Mouse (Mus musculus): ENCODE data around the gene 1700021F07Rik. TPM values are rescaled to one million over a fixed set of nuclear protein-coding genes. Genes with fewer than 3 reads are reported as not detected.

Gene 1700021F07Rik
- polyA plus RNA-seq (2012; ENCODE audit: insufficient read depth, insufficient read length, low replicate concordance, missing spikeins): not detected in 2 replicates

- no peak within 1 kb of the TSS for H3K4me3 ChIP-seq (ENCODE audit: insufficient read depth, low read depth, low read length)
- H3K4me1 ChIP-seq (ENCODE audit: control insufficient read depth, insufficient read depth, low read length): no peaks in the 10 kb centered on the region
- TF ChIP-seq POLR2A (IDR thresholded peaks at IDR 0.05; ENCODE audit: insufficient read depth, low read depth, low read length) (no peak), CTCF (IDR thresholded peaks at IDR 0.05; ENCODE audit: insufficient read depth, low read depth, low read length) (no peak)
- H3K27ac ChIP-seq (ENCODE audit: insufficient read depth, low read depth, low read length): no peak within 1 kb of the TSS
- 89% methylated on average over 18 of the region's 18 CpGs for WGBS
Observed at GRCm38 (mm10) chr2:173522376-173522775, at the start of gene 1700021F07Rik. Gene 1700021F07Rik (plus strand): TSS chr2:173522586.

- TF ChIP-seq CTCF (IDR thresholded peaks at IDR 0.05; ENCODE audit: insufficient read depth, low read depth, low read length): no peak
- TF ChIP-seq POLR2A (IDR thresholded peaks at IDR 0.05; ENCODE audit: insufficient read depth, low read depth, low read length): no peak
- H3K27ac ChIP-seq (ENCODE audit: insufficient read depth, low read depth, low read length): no peak overlapping the region
- 83% methylated on average over 11 of the region's 11 CpGs for WGBS
Observed at GRCm38 (mm10) chr2:173473233-173473632, 49.2 kb upstream of the 1700021F07Rik start.

GRCm38 (mm10) chr2:173479050-173479449 is 43.3 kb upstream of the 1700021F07Rik start:
- Histone ChIP-seq H3K27ac (ENCODE audit: insufficient read depth, low read depth, low read length) (no peak overlapping the region), H3K4me1 (ENCODE audit: control insufficient read depth, insufficient read depth, low read length) (no peaks in the 10 kb centered on the region), H3K4me3 (ENCODE audit: insufficient read depth, low read depth, low read length) (no peak overlapping the region)
- TF ChIP-seq CTCF (IDR thresholded peaks at IDR 0.05; ENCODE audit: insufficient read depth, low read depth, low read length): no peak
- no peak for TF ChIP-seq POLR2A (IDR thresholded peaks at IDR 0.05; ENCODE audit: insufficient read depth, low read depth, low read length)
- 86% methylated on average over 12 of the region's 12 CpGs for WGBS

More at GRCm38 (mm10) chr2:173473233-173473632, 49.2 kb upstream of the 1700021F07Rik start:
- Histone ChIP-seq H3K4me3 (ENCODE audit: insufficient read depth, low read depth, low read length) (no peak overlapping the region), H3K4me1 (ENCODE audit: control insufficient read depth, insufficient read depth, low read length) (no peaks in the 10 kb centered on the region)

DNA sequence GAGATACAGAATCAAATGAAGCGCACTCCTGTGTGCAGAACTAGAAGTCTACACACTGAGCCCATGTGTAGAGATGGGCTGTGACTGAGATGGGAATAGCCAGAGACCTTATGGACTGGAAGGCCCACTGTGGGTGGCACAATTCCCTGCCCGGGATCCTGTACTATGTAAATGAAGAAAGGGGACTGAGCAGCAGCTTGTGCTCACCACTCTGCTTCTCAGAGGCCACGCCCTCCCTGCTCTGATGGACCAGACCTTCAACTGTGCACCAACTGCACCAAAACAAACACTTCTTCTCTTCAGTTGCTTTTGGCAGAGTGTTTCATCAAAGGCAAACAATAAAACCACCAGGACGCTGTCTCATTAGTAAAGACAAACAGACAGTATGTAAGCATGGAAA is 37.9 kb upstream of the 1700021F07Rik start:
- Histone ChIP-seq H3K4me1 (ENCODE audit: control insufficient read depth, insufficient read depth, low read length) (no peaks in the 10 kb centered on the region), H3K4me3 (ENCODE audit: insufficient read depth, low read depth, low read length) (no peak overlapping the region), H3K27ac (ENCODE audit: insufficient read depth, low read depth, low read length) (no peak overlapping the region)
- TF ChIP-seq POLR2A (IDR thresholded peaks at IDR 0.05; ENCODE audit: insufficient read depth, low read depth, low read length) (no peak), CTCF (IDR thresholded peaks at IDR 0.05; ENCODE audit: insufficient read depth, low read depth, low read length) (no peak)
- WGBS: 89% methylated on average over 4 of the region's 4 CpGs

- TF ChIP-seq CTCF (IDR thresholded peaks at IDR 0.05; ENCODE audit: insufficient read depth, low read depth, low read length): no peak
- no peak for TF ChIP-seq POLR2A (IDR thresholded peaks at IDR 0.05; ENCODE audit: insufficient read depth, low read depth, low read length)
- no peak overlapping the region for H3K4me3 ChIP-seq (ENCODE audit: insufficient read depth, low read depth, low read length)
- WGBS: 90% methylated on average over 2 of the region's 2 CpGs
- H3K4me1 ChIP-seq (ENCODE audit: control insufficient read depth, insufficient read depth, low read length): no peaks in the 10 kb centered on the region
- no peak overlapping the region for H3K27ac ChIP-seq (ENCODE audit: insufficient read depth, low read depth, low read length)
Observed at GRCm38 (mm10) chr2:173499612-173500011, 22.8 kb upstream of the 1700021F07Rik start.

DNA sequence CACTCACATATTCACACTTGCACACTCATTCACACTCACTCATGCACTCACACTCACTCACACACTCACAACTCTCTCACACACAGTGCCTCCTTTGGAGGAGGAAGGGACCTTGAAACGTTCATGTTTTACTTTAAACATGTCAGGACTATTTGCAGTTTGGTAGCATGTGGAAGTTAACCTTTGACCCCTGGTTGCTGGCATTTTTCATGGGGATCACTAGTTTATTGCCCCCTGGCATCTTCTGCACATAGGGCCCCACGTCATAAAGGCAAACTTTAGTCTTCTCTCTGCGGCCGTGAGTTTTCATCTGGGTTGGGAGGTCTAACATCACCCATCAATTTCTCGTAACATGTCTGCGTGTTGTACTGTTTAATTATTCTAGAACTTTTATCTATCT is 8.4 kb upstream of the 1700021F07Rik start:
- TF ChIP-seq POLR2A (IDR thresholded peaks at IDR 0.05; ENCODE audit: insufficient read depth, low read depth, low read length) (no peak), CTCF (IDR thresholded peaks at IDR 0.05; ENCODE audit: insufficient read depth, low read depth, low read length) (no peak)
- WGBS: 96% methylated on average over 6 of the region's 6 CpGs
- Histone ChIP-seq H3K27ac (ENCODE audit: insufficient read depth, low read depth, low read length) (no peak overlapping the region), H3K4me3 (ENCODE audit: insufficient read depth, low read depth, low read length) (no peak overlapping the region), H3K4me1 (ENCODE audit: control insufficient read depth, insufficient read depth, low read length) (no peaks in the 10 kb centered on the region)

GRCm38 (mm10) chr2:173515186-173515585 is 7.2 kb upstream of the 1700021F07Rik start:
- no peak for TF ChIP-seq POLR2A (IDR thresholded peaks at IDR 0.05; ENCODE audit: insufficient read depth, low read depth, low read length)
- TF ChIP-seq CTCF (IDR thresholded peaks at IDR 0.05; ENCODE audit: insufficient read depth, low read depth, low read length): no peak
- H3K4me1 ChIP-seq (ENCODE audit: control insufficient read depth, insufficient read depth, low read length): no peaks in the 10 kb centered on the region
- 70% methylated on average over 6 of the region's 6 CpGs for WGBS
- no peak overlapping the region for H3K4me3 ChIP-seq (ENCODE audit: insufficient read depth, low read depth, low read length)
- no peak overlapping the region for H3K27ac ChIP-seq (ENCODE audit: insufficient read depth, low read depth, low read length)

- TF ChIP-seq CTCF (IDR thresholded peaks at IDR 0.05; ENCODE audit: insufficient read depth, low read depth, low read length): no peak
- no peak for TF ChIP-seq POLR2A (IDR thresholded peaks at IDR 0.05; ENCODE audit: insufficient read depth, low read depth, low read length)
- H3K4me1 ChIP-seq (ENCODE audit: control insufficient read depth, insufficient read depth, low read length): no peaks in the 10 kb centered on the region
- no peak overlapping the region for H3K4me3 ChIP-seq (ENCODE audit: insufficient read depth, low read depth, low read length)
- WGBS: 82% methylated on average over 25 of the region's 25 CpGs
- H3K27ac ChIP-seq (ENCODE audit: insufficient read depth, low read depth, low read length): no peak overlapping the region
Observed at GRCm38 (mm10) chr2:173516150-173516855, 6.1 kb upstream of the 1700021F07Rik start.

DNA sequence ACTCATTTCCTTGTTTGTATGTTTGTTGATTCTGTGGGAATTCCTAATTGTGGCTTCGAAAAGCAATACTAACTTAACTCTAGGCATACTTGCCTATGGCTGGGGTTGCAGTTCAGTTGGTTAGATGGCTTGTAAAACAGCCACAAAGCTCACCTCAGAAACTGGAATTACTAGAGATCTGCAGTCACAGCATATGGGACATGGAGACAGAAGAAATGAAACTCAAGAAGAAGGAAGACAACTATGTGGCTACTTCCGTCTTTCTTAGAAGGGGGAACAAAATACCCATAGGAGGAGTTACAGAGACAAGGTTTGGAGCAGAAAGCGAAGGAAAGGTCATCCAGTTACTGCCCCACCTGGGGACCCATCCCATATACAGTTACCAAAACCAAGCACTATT is 6.1 kb downstream of the 1700021F07Rik start:
- no peaks in the 10 kb centered on the region for H3K4me1 ChIP-seq (ENCODE audit: control insufficient read depth, insufficient read depth, low read length)
- no peak overlapping the region for H3K27ac ChIP-seq (ENCODE audit: insufficient read depth, low read depth, low read length)
- 86% methylated on average over 3 of the region's 3 CpGs for WGBS
- no peak overlapping the region for H3K4me3 ChIP-seq (ENCODE audit: insufficient read depth, low read depth, low read length)
- TF ChIP-seq POLR2A (IDR thresholded peaks at IDR 0.05; ENCODE audit: insufficient read depth, low read depth, low read length) (no peak), CTCF (IDR thresholded peaks at IDR 0.05; ENCODE audit: insufficient read depth, low read depth, low read length) (no peak)

All from olfactory bulb, adult 2 months (tissue).